Mouse (Mus musculus): ENCODE results near the gene Fam222b. TPM values are rescaled to one million over a fixed set of nuclear protein-coding genes. Genes with fewer than 3 reads are reported as not detected.
"Not testable (repeated sequence)": the region's sequence is repeated elsewhere in the genome, so short reads cannot be mapped to it uniquely, and the experiment has no call there.

The Fam222b gene
- polyA plus RNA-seq, 1 experiment from 2014 or later = 13.3 TPM

DNA sequence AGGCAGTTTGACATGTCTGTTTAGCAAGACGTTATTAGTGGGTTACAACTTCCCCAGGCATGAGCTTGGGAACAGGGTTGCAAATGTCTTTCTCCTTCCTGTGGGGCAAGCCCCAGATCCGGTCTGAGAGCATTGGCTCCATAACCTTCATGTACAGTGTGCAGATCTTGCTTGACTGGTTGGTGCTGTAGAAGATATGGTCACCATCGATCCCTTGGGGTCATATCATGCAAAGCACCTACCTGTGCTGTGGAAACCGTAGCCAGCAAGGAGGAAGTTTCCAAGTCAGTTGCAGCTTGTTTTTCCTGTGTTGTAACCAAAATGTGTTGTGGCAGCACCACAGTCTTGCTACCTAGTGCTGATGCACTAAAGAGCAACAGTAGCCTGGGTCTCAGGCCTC lies 32.3 kb downstream of the Fam222b start:
- Histone ChIP-seq H3K4me1 (replicated peaks; ENCODE audit: insufficient read depth, low read length) (peaks cover 7% of the 10 kb centered on the region; the same call in 1 of the 2 replicates), H3K4me2 (ENCODE audit: low read length) (no peak overlapping the region), H3K4me3 (replicated peaks; ENCODE audit: low read depth, low read length) (no peak overlapping the region), H3K36me3 (ENCODE audit: insufficient read depth, low read length) (no peaks in the 10 kb centered on the region), H3K27me3 (ENCODE audit: insufficient read depth, low read length) (no peaks in the 10 kb centered on the region), H3K9me3 (replicated peaks; ENCODE audit: low read length) (no peaks in the 10 kb centered on the region), H3K9ac (ENCODE audit: low read depth, low read length) (no peak overlapping the region), H3K27ac (0 out of 2 replicates have a peak overlapping the region, but pooled peaks have one; percentile 50)
- WGBS = 63% methylated on average over 4 of the region's 4 CpGs
- no peak for TF ChIP-seq CTCF (IDR thresholded peaks at IDR 0.05; ENCODE audit: low read depth)
- ATAC-seq (replicated peaks; ENCODE audit: low FRiP score, low read depth) (no peak), DNase-seq (ENCODE audit: low spot score) (no peak)

GRCm38 (mm10) chr11:78129458-78129857 lies 35.0 kb downstream of the Fam222b start:
- no peak overlapping the region for H3K4me3 ChIP-seq (replicated peaks; ENCODE audit: low read depth, low read length)
- no peak overlapping the region for H3K27ac ChIP-seq
- DNase-seq (ENCODE audit: low spot score) = no peak
- no peaks in the 10 kb centered on the region for H3K36me3 ChIP-seq (ENCODE audit: insufficient read depth, low read length)
- no peak overlapping the region for H3K9ac ChIP-seq (ENCODE audit: low read depth, low read length)
- ATAC-seq (replicated peaks; ENCODE audit: low FRiP score, low read depth) = no peak
- peaks cover 7% of the 10 kb centered on the region; the same call in 1 of the 2 replicates for H3K4me1 ChIP-seq (replicated peaks; ENCODE audit: insufficient read depth, low read length)
- WGBS = 58% methylated on average over 8 of the region's 8 CpGs
- no peak overlapping the region for H3K4me2 ChIP-seq (ENCODE audit: low read length)
- H3K9me3 ChIP-seq (replicated peaks; ENCODE audit: low read length) = no peaks in the 10 kb centered on the region
- TF ChIP-seq CTCF (IDR thresholded peaks at IDR 0.05; ENCODE audit: low read depth) = no peak
- no peaks in the 10 kb centered on the region for H3K27me3 ChIP-seq (ENCODE audit: insufficient read depth, low read length)

DNA sequence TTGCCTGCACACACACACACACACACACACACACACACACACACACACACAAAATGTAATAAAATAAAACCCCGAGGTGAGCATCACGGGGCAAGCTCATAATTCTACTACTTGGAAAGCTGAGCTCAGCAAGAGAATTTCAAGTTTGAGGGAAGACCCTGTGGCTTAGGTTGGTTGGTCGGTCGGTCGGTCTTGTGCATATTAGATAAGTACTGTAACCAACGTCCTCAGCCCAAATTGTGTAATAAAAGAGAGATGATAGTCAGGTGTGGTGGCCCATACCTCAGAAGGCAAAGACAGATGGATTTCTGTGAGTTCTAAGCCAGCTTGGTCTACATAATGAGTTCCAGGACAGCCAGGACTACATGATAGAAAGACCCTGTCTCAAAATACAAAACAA lies 39.5 kb downstream of the Fam222b start:
- DNase-seq (ENCODE audit: low spot score) = no peak
- Histone ChIP-seq H3K27ac (no peak overlapping the region), H3K27me3 (ENCODE audit: insufficient read depth, low read length) (no peaks in the 10 kb centered on the region), H3K36me3 (ENCODE audit: insufficient read depth, low read length) (no peaks in the 10 kb centered on the region), H3K4me2 (ENCODE audit: low read length) (no peak overlapping the region), H3K9me3 (replicated peaks; ENCODE audit: low read length) (no peaks in the 10 kb centered on the region), H3K4me1 (replicated peaks; ENCODE audit: insufficient read depth, low read length) (no peaks in the 10 kb centered on the region), H3K9ac (ENCODE audit: low read depth, low read length) (no peak overlapping the region), H3K4me3 (replicated peaks; ENCODE audit: low read depth, low read length) (no peak overlapping the region)
- WGBS = 85% methylated on average over 6 of the region's 6 CpGs
- no peak for TF ChIP-seq CTCF (IDR thresholded peaks at IDR 0.05; ENCODE audit: low read depth)
- ATAC-seq (replicated peaks; ENCODE audit: low FRiP score, low read depth) = no peak

DNA sequence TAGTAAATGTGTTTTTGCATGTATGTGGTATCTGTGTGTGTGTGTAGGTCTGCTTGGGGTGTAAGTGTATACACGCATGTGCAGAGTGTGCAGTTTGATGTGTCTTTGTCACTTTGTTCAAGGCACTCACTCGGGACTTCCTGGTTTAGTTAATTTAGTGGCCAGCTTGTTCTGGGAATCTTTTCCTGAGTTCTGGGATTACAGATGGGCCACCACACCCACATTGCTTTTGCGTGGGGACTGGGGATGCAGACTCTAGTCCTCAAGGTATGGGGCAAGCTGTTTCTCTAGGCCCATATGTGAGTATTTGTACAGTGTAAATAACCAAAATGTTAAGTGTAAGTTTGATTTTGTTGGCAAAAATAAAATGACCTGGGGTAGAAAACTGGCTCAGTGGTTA lies 39.9 kb downstream of the Fam222b start:
- TF ChIP-seq CTCF (IDR thresholded peaks at IDR 0.05; ENCODE audit: low read depth) = no peak
- H3K27ac ChIP-seq = no peak overlapping the region
- no peak overlapping the region for H3K4me2 ChIP-seq (ENCODE audit: low read length)
- DNase-seq (ENCODE audit: low spot score) (no peak), ATAC-seq (replicated peaks; ENCODE audit: low FRiP score, low read depth) (no peak)
- no peaks in the 10 kb centered on the region for H3K36me3 ChIP-seq (ENCODE audit: insufficient read depth, low read length)
- 63% methylated on average over 3 of the region's 3 CpGs for WGBS
- no peak overlapping the region for H3K4me3 ChIP-seq (replicated peaks; ENCODE audit: low read depth, low read length)
- no peaks in the 10 kb centered on the region for H3K9me3 ChIP-seq (replicated peaks; ENCODE audit: low read length)
- H3K4me1 ChIP-seq (replicated peaks; ENCODE audit: insufficient read depth, low read length) = no peaks in the 10 kb centered on the region
- no peaks in the 10 kb centered on the region for H3K27me3 ChIP-seq (ENCODE audit: insufficient read depth, low read length)
- no peak overlapping the region for H3K9ac ChIP-seq (ENCODE audit: low read depth, low read length)

DNA sequence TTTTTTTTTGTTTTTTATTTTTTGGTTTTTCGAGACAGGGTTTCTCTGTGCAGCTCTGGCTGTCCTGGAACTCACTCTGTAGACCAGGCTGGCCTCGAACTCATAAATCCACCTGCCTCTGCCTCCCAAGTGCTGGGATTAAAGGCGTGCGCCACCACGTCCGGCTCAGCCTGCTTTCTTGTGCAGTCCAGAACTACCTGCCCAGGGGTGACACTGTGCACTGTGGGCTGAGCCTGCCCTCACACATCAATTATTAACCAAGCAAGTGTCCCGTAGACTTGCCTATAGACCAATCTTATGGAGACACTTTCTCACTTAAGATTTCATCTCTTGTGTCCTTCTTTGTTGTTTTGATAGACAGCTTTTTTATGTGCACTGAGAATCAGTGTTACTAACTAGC lies 40.9 kb downstream of the Fam222b start:
- 65% methylated on average over 7 of the region's 7 CpGs for WGBS
- H3K27ac ChIP-seq; H3K9ac ChIP-seq (ENCODE audit: low read depth, low read length); H3K4me2 ChIP-seq (ENCODE audit: low read length); H3K36me3 ChIP-seq (ENCODE audit: insufficient read depth, low read length); H3K4me1 ChIP-seq (replicated peaks; ENCODE audit: insufficient read depth, low read length); H3K4me3 ChIP-seq (replicated peaks; ENCODE audit: low read depth, low read length); DNase-seq (ENCODE audit: low spot score); ATAC-seq (replicated peaks; ENCODE audit: low FRiP score, low read depth); H3K9me3 ChIP-seq (replicated peaks; ENCODE audit: low read length); H3K27me3 ChIP-seq (ENCODE audit: insufficient read depth, low read length): not testable (repeated sequence)

DNA sequence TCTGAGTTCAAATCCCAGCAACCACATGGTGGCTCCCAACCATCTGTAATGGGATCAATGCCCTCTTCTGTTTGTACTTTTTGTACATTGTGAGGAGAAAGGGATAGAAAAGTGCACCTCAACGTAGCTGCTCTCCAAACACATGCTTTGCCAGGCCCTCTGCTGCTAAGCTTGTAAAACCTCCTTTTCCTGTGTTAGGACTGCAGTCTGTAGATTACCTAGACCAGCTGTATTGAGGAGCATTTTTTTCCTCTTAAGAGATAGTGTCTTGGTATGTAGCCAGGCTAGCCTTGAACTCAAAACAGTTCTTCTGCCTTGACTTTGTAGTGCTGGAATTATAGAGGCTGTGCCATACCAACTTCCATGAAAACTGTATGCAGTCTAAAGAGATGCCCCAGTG lies 41.7 kb downstream of the Fam222b start:
- H3K4me2 ChIP-seq (ENCODE audit: low read length) = no peak overlapping the region
- no peak overlapping the region for H3K27ac ChIP-seq
- H3K4me3 ChIP-seq (replicated peaks; ENCODE audit: low read depth, low read length) = no peak overlapping the region
- DNase-seq (ENCODE audit: low spot score) = no peak
- ATAC-seq (replicated peaks; ENCODE audit: low FRiP score, low read depth) = no peak
- H3K27me3 ChIP-seq (ENCODE audit: insufficient read depth, low read length) = no peaks in the 10 kb centered on the region
- TF ChIP-seq CTCF (IDR thresholded peaks at IDR 0.05; ENCODE audit: low read depth) = no peak
- no peaks in the 10 kb centered on the region for H3K36me3 ChIP-seq (ENCODE audit: insufficient read depth, low read length)
- 78% methylated on average over 1 of the region's 1 CpGs for WGBS
- no peaks in the 10 kb centered on the region for H3K9me3 ChIP-seq (replicated peaks; ENCODE audit: low read length)
- no peak overlapping the region for H3K9ac ChIP-seq (ENCODE audit: low read depth, low read length)
- H3K4me1 ChIP-seq (replicated peaks; ENCODE audit: insufficient read depth, low read length) = no peaks in the 10 kb centered on the region

DNA sequence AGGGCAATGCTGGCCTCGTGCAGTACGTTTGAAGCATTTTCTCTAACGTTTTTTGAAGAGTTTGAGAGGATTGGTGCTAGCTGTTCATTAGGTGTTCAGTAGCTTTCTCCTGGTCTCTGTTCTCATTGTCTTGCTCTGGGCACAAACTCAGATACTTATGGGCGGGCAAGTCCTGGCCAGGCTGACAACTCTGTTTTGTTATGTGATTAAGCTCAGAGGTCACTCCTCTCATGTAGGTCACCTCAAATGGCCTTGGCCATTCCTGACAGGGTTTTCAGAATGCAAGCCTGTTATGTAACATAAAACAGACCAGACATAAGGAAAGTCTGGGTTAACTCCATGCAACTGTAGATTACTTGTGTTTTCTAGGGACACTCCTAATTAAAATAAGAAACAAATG lies 43.1 kb downstream of the Fam222b start:
- ATAC-seq (replicated peaks; ENCODE audit: low FRiP score, low read depth) = no peak
- H3K4me2 ChIP-seq (ENCODE audit: low read length) = no peak overlapping the region
- no peaks in the 10 kb centered on the region for H3K27me3 ChIP-seq (ENCODE audit: insufficient read depth, low read length)
- no peaks in the 10 kb centered on the region for H3K36me3 ChIP-seq (ENCODE audit: insufficient read depth, low read length)
- no peaks in the 10 kb centered on the region for H3K4me1 ChIP-seq (replicated peaks; ENCODE audit: insufficient read depth, low read length)
- no peak overlapping the region for H3K4me3 ChIP-seq (replicated peaks; ENCODE audit: low read depth, low read length)
- no peaks in the 10 kb centered on the region for H3K9me3 ChIP-seq (replicated peaks; ENCODE audit: low read length)
- no peak overlapping the region for H3K27ac ChIP-seq
- no peak overlapping the region for H3K9ac ChIP-seq (ENCODE audit: low read depth, low read length)
- 84% methylated on average over 4 of the region's 4 CpGs for whole genome bisulfite sequencing
- no peak for DNase-seq (ENCODE audit: low spot score)
- no peak for TF ChIP-seq CTCF (IDR thresholded peaks at IDR 0.05; ENCODE audit: low read depth)

Measured in kidney, postnatal 0 days (tissue).